Mouse (Mus musculus) adrenal gland (tissue): ENCODE data around the gene Dennd1a.

Source experiments
- intact Hi-C: fragments of 180-260 bp; cut with DNase I; formaldehyde crosslinking; loops from one replicate; pipeline ENCODE4 v1.15.1; 2025
- microRNA-seq, 2 experiments: library from miRNA; unstranded; fragments of <30 nt; microRNA quantifications; one replicate each; pipeline ENCODE4; 2019

Gene Dennd1a

GRCm38 (mm10) chr2:37757016-37757415, 530.2 kb downstream of the Dennd1a start:
- intact Hi-C loops, result no loop called here

GRCm38 (mm10) chr2:37756220-37756930, 530.8 kb downstream of the Dennd1a start:
- intact Hi-C loops, result no loop called here

GRCm38 (mm10) chr2:37751114-37751513, 536.1 kb downstream of the Dennd1a start:
- intact Hi-C loops, result no loop called here

GRCm38 (mm10) chr2:37749323-37749722, 537.9 kb downstream of the Dennd1a start:
- intact Hi-C loops, result no loop called here

Small RNAs within 50 kb of the gene (microRNA-seq; reads per million reads assigned to microRNA genes)
- gene Gm44455, result 0 reads per million in 2 experiments
